Mouse (Mus musculus): ENCODE measurements around the gene Mcur1.

GRCm38 (mm10) chr13:43501601-43502000, 58.4 kb downstream of the Mcur1 start:
- no peak for TF ChIP-seq CTCF (IDR thresholded peaks at IDR 0.05; ENCODE audit: low read depth, low read length)
- no peak for TF ChIP-seq POLR2A (IDR thresholded peaks at IDR 0.05; ENCODE audit: extremely low read depth, insufficient read depth, low read length)
